Mouse (Mus musculus): ENCODE measurements around the gene Sh3rf3. TPM values are rescaled to one million over a fixed set of nuclear protein-coding genes. Genes with fewer than 3 reads are reported as not detected.
"Not testable (repeated sequence)": the region's sequence is repeated elsewhere in the genome, so short reads cannot be mapped to it uniquely, and the experiment has no call there.

Sh3rf3 gene
- polyA plus RNA-seq, 1 experiment from 2014 or later, result 0.65 TPM

DNA sequence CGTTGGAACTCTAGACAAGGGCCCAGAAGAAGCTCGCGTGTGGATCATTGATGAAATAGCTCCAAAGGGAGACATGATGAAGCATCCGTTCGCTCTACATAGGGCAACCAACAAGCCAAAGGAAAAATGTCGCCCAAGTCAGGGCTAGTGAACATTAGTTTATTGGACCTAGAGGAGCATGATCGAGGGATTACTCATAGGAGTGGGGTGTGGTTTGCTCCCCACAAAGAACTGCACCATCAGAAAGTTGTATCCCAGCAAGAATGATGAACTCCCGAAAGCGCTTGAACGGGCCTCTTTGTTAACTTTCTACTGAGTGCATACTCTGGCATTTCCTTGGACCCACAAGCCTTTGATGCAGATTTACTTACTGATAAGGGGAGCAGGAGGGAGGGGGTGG lies 263.5 kb downstream of the Sh3rf3 start:
- Histone ChIP-seq H3K9me3 (no peaks in the 10 kb centered on the region), H3K36me3 (no peaks in the 10 kb centered on the region), H3K4me3 (no peak overlapping the region), H3K27ac (no peak overlapping the region), H3K4me1 (0 out of 2 replicates have a peak, but pooled peaks cover 2% of the 10 kb centered on the region), H3K27me3 (ENCODE audit: insufficient read depth, poor library complexity, severe bottlenecking) (peaks cover 14% of the 10 kb centered on the region; the same call in 1 of the 2 replicates)
- WGBS, result 86% methylated on average over 10 of the region's 10 CpGs
- no peak for DNase-seq (ENCODE audit: low spot score)

DNA sequence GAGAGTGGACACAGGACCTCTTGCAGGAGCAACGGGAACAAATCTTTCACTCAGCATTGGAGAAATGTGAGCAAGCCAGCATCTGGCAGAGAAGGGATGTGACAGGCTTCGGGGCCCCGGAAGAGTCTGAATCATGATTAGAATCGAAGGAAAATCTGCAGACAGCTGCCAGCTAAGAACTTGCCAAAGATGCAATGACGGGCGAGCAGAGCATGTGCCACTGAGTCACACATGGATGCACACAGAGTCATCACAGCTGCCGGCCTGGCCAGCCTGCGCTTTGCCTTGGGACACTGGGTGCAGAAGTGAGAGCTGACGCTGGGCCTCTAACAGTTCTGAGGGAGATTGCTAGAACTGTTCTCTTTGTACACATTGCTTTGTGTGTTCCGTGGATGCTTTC lies 264.8 kb downstream of the Sh3rf3 start:
- H3K9me3 ChIP-seq, result no peaks in the 10 kb centered on the region
- no peak overlapping the region for H3K27ac ChIP-seq
- no peak overlapping the region for H3K4me3 ChIP-seq
- no peak for DNase-seq (ENCODE audit: low spot score)
- H3K27me3 ChIP-seq (ENCODE audit: insufficient read depth, poor library complexity, severe bottlenecking), result peaks cover 14% of the 10 kb centered on the region
- WGBS, result 83% methylated on average over 10 of the region's 10 CpGs
- H3K36me3 ChIP-seq, result no peaks in the 10 kb centered on the region
- no peaks in the 10 kb centered on the region for H3K4me1 ChIP-seq

- peak; percentile 66 for DNase-seq (ENCODE audit: low spot score)
- Histone ChIP-seq H3K36me3 (no peaks in the 10 kb centered on the region), H3K27ac (no peak overlapping the region), H3K4me3 (no peak overlapping the region), H3K27me3 (ENCODE audit: insufficient read depth, poor library complexity, severe bottlenecking) (no peaks in the 10 kb centered on the region; the same call in 1 of the 2 replicates), H3K9me3 (no peaks in the 10 kb centered on the region), H3K4me1 (no peaks in the 10 kb centered on the region)
- WGBS, result 89% methylated on average over 5 of the region's 5 CpGs
Measured at GRCm38 (mm10) chr10:59085604-59086003, 272.4 kb downstream of the Sh3rf3 start.

DNA sequence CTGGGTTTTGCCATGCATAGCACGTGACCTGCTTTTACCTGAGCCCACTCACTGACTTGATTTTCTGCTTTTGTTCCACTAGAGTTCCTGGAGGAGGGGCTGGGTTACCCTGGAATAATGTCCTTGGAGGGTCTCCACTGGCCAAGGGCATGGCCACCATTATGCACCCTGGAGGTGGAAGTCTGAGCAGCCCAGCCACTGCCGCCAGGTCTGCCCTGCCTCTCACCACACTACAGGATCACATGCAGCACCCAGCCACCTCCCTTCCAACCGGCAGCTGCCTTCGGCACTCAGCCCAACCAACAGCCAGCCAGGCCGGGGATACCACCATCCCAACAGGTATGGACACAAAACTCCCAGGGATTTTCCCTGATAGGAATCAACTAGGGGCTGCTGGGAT lies 273.4 kb downstream of the Sh3rf3 start:
- DNase-seq (ENCODE audit: low spot score), result peak; percentile 68
- 79% methylated on average over 5 of the region's 5 CpGs for WGBS
- Histone ChIP-seq H3K36me3 (no peaks in the 10 kb centered on the region), H3K27ac (no peak overlapping the region), H3K27me3 (ENCODE audit: insufficient read depth, poor library complexity, severe bottlenecking) (no peaks in the 10 kb centered on the region; the same call in 1 of the 2 replicates), H3K4me3 (no peak overlapping the region), H3K4me1 (no peaks in the 10 kb centered on the region), H3K9me3 (no peaks in the 10 kb centered on the region)

DNA sequence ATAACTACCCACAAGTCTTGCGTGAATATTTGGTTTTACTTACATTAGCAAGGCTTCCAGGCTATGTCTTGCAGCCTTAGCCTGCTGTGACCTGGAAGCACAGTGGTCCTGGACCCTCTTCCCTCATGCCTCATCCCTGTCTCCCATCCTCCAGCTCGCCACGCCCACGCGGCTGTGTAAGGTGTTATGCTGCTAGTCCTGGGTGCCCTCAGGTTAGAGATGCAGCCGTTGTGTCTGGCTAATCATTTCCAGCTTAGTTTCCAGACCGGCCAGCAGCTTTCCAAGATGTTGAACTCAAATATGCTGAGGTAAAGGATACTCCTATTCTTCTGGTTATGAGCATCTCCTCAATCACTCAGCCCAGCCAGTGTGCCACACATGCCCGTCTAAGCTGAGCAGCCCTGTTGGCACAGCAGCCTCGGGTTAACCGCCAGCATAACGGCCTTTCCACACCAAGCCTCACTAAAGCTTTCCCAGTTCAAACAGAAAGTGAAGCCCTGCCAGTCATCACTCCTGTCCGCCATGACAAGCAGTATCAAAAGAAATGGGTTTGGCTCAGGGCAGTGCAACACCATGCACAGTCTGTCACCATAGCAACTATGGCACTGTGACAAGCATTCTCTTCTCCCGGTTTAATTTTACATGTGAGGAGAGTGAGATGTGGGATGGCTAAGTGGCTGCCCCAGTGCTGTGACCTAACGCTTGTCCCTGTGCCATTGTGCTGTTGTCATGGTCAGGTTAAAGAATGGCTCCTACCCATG lies 276.9 kb downstream of the Sh3rf3 start:
- H3K27ac ChIP-seq, result no peak overlapping the region
- no peaks in the 10 kb centered on the region for H3K4me1 ChIP-seq
- 84% methylated on average over 14 of the region's 14 CpGs for WGBS
- no peak for DNase-seq (ENCODE audit: low spot score)
- H3K36me3 ChIP-seq, result no peaks in the 10 kb centered on the region
- H3K4me3 ChIP-seq, result no peak overlapping the region
- H3K27me3 ChIP-seq (ENCODE audit: insufficient read depth, poor library complexity, severe bottlenecking), result no peaks in the 10 kb centered on the region
- H3K9me3 ChIP-seq, result no peaks in the 10 kb centered on the region

- no peak overlapping the region for H3K27ac ChIP-seq
- H3K4me1 ChIP-seq, result no peaks in the 10 kb centered on the region
- no peak overlapping the region for H3K4me3 ChIP-seq
- 81% methylated on average over 7 of the region's 7 CpGs for WGBS
- no peaks in the 10 kb centered on the region for H3K9me3 ChIP-seq
- H3K27me3 ChIP-seq (ENCODE audit: insufficient read depth, poor library complexity, severe bottlenecking), result no peaks in the 10 kb centered on the region
- DNase-seq (ENCODE audit: low spot score), result no peak
- no peaks in the 10 kb centered on the region for H3K36me3 ChIP-seq
Measured at GRCm38 (mm10) chr10:59090622-59090971, 277.4 kb downstream of the Sh3rf3 start.

GRCm38 (mm10) chr10:59091556-59091955 lies 278.4 kb downstream of the Sh3rf3 start:
- no peak overlapping the region for H3K27ac ChIP-seq
- H3K36me3 ChIP-seq, result no peaks in the 10 kb centered on the region
- H3K4me3 ChIP-seq, result no peak overlapping the region
- DNase-seq (ENCODE audit: low spot score), result no peak
- WGBS, result 77% methylated on average over 8 of the region's 8 CpGs
- no peaks in the 10 kb centered on the region for H3K27me3 ChIP-seq (ENCODE audit: insufficient read depth, poor library complexity, severe bottlenecking)
- no peaks in the 10 kb centered on the region for H3K4me1 ChIP-seq
- no peaks in the 10 kb centered on the region for H3K9me3 ChIP-seq

DNA sequence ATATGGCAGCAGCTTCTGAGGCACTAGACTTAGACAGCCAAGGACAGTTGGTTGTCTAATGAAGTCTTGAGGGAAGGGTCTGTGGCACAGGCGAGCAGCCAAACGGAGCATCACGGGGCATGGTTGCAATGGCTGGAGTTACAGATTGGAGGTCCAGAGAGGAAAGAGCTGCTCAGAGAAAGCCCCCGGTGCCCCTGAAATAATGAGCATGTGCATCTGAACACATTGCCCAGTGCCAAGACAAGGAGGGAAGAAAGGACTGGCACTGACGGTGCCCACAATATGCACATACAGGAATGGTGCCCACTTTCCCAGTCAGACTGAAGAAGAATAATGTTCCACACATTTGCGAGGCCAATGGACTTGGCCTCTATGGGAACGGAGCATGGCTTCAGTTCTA lies 278.8 kb downstream of the Sh3rf3 start:
- H3K27me3 ChIP-seq (ENCODE audit: insufficient read depth, poor library complexity, severe bottlenecking), result no peaks in the 10 kb centered on the region
- H3K4me1 ChIP-seq, result no peaks in the 10 kb centered on the region
- no peaks in the 10 kb centered on the region for H3K9me3 ChIP-seq
- WGBS, result 85% methylated on average over 7 of the region's 7 CpGs
- H3K27ac ChIP-seq, result no peak overlapping the region
- H3K4me3 ChIP-seq, result no peak overlapping the region
- DNase-seq (ENCODE audit: low spot score), result no peak
- H3K36me3 ChIP-seq, result no peaks in the 10 kb centered on the region

DNA sequence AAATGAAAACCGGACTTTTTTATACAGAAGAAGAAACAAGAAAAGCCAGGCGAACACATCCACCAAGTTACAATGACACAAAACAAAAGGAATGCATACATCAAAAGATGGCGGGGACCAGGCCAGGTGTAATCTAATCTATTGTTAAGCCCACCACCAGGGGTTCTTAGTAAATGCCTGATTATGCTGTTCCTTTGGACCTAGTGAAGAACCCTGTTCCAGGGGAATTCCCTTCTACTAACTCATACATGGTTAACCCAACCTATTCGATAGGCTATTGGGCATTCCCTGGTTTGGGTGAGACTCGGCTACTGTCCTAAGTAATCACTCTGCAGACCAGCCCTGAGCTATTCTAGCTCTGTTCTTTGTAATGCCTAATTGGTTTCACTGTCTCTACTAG lies 289.9 kb downstream of the Sh3rf3 start:
- not testable (repeated sequence) for H3K4me1 ChIP-seq; H3K27ac ChIP-seq; H3K9me3 ChIP-seq; H3K27me3 ChIP-seq (ENCODE audit: insufficient read depth, poor library complexity, severe bottlenecking); DNase-seq (ENCODE audit: low spot score); H3K4me3 ChIP-seq; H3K36me3 ChIP-seq
- WGBS, result 84% methylated on average over 5 of the region's 5 CpGs

- Histone ChIP-seq H3K4me3 (no peak overlapping the region), H3K27ac (no peak overlapping the region), H3K27me3 (ENCODE audit: insufficient read depth, poor library complexity, severe bottlenecking) (no peaks in the 10 kb centered on the region), H3K36me3 (no peaks in the 10 kb centered on the region), H3K4me1 (peaks cover 6% of the 10 kb centered on the region; the same call in 1 of the 2 replicates), H3K9me3 (no peaks in the 10 kb centered on the region)
- WGBS, result 86% methylated on average over 5 of the region's 5 CpGs
- DNase-seq (ENCODE audit: low spot score), result no peak
Measured at GRCm38 (mm10) chr10:59104683-59105082, 291.5 kb downstream of the Sh3rf3 start.

- 77% methylated on average over 8 of the region's 8 CpGs for WGBS
- Histone ChIP-seq H3K4me1 (peaks cover 6% of the 10 kb centered on the region; the same call in 1 of the 2 replicates), H3K27me3 (ENCODE audit: insufficient read depth, poor library complexity, severe bottlenecking) (no peaks in the 10 kb centered on the region), H3K4me3 (no peak overlapping the region), H3K27ac (no peak overlapping the region), H3K9me3 (no peaks in the 10 kb centered on the region), H3K36me3 (no peaks in the 10 kb centered on the region)
- no peak for DNase-seq (ENCODE audit: low spot score)
Measured at GRCm38 (mm10) chr10:59105885-59106284, 292.7 kb downstream of the Sh3rf3 start.

DNA sequence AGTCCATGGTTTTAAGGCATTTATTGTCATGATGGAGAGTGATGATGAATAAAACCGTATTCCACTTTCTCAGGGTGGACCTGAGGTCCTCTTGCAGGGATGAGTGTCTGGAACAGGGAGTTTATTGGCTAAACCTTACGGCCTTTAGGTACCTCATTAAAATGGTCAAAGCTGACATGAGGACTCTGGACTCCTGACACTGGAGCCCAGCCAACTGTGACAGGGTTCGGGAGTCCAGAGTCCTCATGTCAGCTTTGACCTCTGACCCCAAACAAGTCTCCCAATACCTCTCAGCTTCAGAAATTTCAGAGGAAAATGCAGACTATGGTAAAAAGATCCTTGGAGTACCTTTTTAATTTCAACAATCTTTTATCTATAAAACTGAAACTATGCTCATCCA lies 293.5 kb downstream of the Sh3rf3 start:
- WGBS, result 81% methylated on average over 3 of the region's 3 CpGs
- Histone ChIP-seq H3K4me1 (peaks cover 6% of the 10 kb centered on the region; the same call in 1 of the 2 replicates), H3K9me3 (no peaks in the 10 kb centered on the region), H3K4me3 (no peak overlapping the region), H3K36me3 (no peaks in the 10 kb centered on the region), H3K27ac (no peak overlapping the region), H3K27me3 (ENCODE audit: insufficient read depth, poor library complexity, severe bottlenecking) (no peaks in the 10 kb centered on the region)
- DNase-seq (ENCODE audit: low spot score), result no peak

DNA sequence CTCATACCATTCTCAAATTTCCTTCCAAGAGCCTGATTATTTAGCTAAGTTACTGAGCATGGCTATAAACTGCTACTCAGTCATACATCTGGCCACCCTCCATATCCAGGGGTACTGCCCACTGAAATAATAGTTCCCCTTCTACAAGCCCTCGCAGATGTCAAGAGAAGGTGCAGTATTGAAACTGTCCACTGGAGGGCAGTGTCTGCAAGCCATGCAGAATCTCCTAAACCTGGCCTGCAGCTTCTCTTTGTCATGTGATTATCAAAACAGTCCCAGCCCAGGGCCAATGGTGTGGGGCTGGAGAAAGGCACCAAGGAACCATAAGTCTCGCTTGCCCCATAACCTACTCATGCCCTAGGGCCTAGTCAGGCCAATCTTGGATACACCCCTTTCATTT lies 295.9 kb downstream of the Sh3rf3 start:
- Histone ChIP-seq H3K27me3 (ENCODE audit: insufficient read depth, poor library complexity, severe bottlenecking) (0 out of 2 replicates have a peak, but pooled peaks cover 4% of the 10 kb centered on the region), H3K4me3 (no peak overlapping the region), H3K27ac (no peak overlapping the region), H3K9me3 (no peaks in the 10 kb centered on the region), H3K4me1 (peaks cover 6% of the 10 kb centered on the region; the same call in 1 of the 2 replicates), H3K36me3 (no peaks in the 10 kb centered on the region)
- WGBS, result 40% methylated on average over 2 of the region's 2 CpGs
- DNase-seq (ENCODE audit: low spot score), result no peak

DNA sequence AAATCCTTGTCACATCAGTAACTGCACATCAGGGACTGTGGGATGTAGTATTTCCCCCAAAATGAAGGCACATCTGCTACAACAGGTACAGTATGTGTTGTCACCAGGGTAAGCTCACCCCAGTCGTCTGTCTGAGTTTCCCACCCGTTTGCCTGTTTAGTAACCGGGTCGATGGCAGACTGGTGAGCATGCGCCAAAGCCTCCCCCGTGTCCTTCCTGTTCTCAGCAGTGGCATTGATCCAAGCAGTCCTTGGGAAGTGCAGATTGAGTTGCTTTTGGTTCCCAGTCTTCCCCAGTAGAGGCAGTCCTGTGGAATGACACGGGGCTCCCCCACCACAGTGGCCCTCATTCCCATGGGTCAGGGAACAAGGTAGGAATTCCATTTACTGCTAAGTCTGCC lies 297.2 kb downstream of the Sh3rf3 start:
- 88% methylated on average over 7 of the region's 7 CpGs for WGBS
- Histone ChIP-seq H3K9me3 (no peaks in the 10 kb centered on the region), H3K27ac (no peak overlapping the region), H3K4me3 (no peak overlapping the region), H3K4me1 (peaks cover 17% of the 10 kb centered on the region), H3K27me3 (ENCODE audit: insufficient read depth, poor library complexity, severe bottlenecking) (0 out of 2 replicates have a peak, but pooled peaks cover 4% of the 10 kb centered on the region), H3K36me3 (no peaks in the 10 kb centered on the region)
- DNase-seq (ENCODE audit: low spot score), result no peak

Measured in heart, embryonic 10.5 days (tissue).